In genomic region chr6:117130680-117131111, GRCm38 (mm10) we compare ENCODE assay signal across 10 mouse cellular contexts. TPM values are rescaled to one million over a fixed set of nuclear protein-coding genes. Genes with fewer than 3 reads are reported as not detected.
DNase-seq lines count a peak whose midpoint lies in the region; ATAC-seq lines count a peak whose summit lies in the region.
"Had no signal": no experiment of that assay in that cellular context is flagged by ENCODE, and none has a peak within 500 bp of the region (broad histone marks: within the 10 kb centered on the region; RNA-seq: fewer than 3 reads in every experiment).

No protein-coding gene starts in this region.

- no peak overlapping the region for H3K4me2 ChIP-seq in forebrain, embryonic 11.5 days (ENCODE audit: low read depth, low read length, severe bottlenecking)
- H3K4me2 ChIP-seq in hindbrain, embryonic 16.5 days (ENCODE audit: low read length): peak overlapping the region; percentile 38
- H3K4me2 ChIP-seq in midbrain, embryonic 15.5 days: peak overlapping the region; percentile 28; the same call in 1 of the 2 replicates
- H3K4me2 ChIP-seq: limb, embryonic 13.5 days had no signal

- WGBS in forebrain, embryonic 11.5 days: 48% methylated on average over 15 of the region's 15 CpGs
- 63% methylated on average over 15 of the region's 15 CpGs for WGBS in forebrain, embryonic 10.5 days
- WGBS in hindbrain, embryonic 16.5 days: 16% methylated on average over 15 of the region's 15 CpGs
- WGBS in midbrain, embryonic 15.5 days: 39% methylated on average over 15 of the region's 15 CpGs

- no peak overlapping the region for H3K4me3 ChIP-seq in forebrain, embryonic 11.5 days (ENCODE audit: low read depth, low read length)
- H3K4me3 ChIP-seq in forebrain, embryonic 10.5 days: no peak overlapping the region
- no peak overlapping the region for H3K4me3 ChIP-seq in hindbrain, embryonic 16.5 days (ENCODE audit: low read length)
- no peak overlapping the region for H3K4me3 ChIP-seq in midbrain, embryonic 15.5 days
- H3K4me3 ChIP-seq: limb, embryonic 13.5 days had no signal

- no peak for ATAC-seq in forebrain, embryonic 11.5 days (replicated peaks; ENCODE audit: low FRiP score)
- ATAC-seq in hindbrain, embryonic 16.5 days: peak; percentile 70; the same call in 1 of the 2 replicates
- no peak for ATAC-seq in midbrain, embryonic 15.5 days (replicated peaks)

- H3K27ac ChIP-seq in forebrain, embryonic 11.5 days (ENCODE audit: low read depth, low read length): no peak overlapping the region
- no peak overlapping the region for H3K27ac ChIP-seq in forebrain, embryonic 10.5 days
- H3K27ac ChIP-seq in hindbrain, embryonic 16.5 days (ENCODE audit: low read depth, low read length): no peak overlapping the region
- H3K27ac ChIP-seq in midbrain, embryonic 15.5 days: no peak overlapping the region
- H3K27ac ChIP-seq: limb, embryonic 13.5 days had no signal

- DNase-seq in forebrain, embryonic 11.5 days (ENCODE audit: low spot score): peak; percentile 43
- DNase-seq in forebrain, embryonic 10.5 days (ENCODE audit: extremely low spot score, low spot score): no peak
- peak; percentile 4 for DNase-seq in adrenal gland, postnatal 25 days
- no peak for DNase-seq in frontal cortex, postnatal 14 days (ENCODE audit: low spot score in 2 of 2)
- no peak for DNase-seq in layer of hippocampus, postnatal 14 days (ENCODE audit: low spot score in 2 of 2)
- DNase-seq in layer of hippocampus, adult 8-10 months (ENCODE audit: low spot score in 2 of 2): no peak
- DNase-seq: cerebellum, adult 11-12 months had no signal

- H3K9ac ChIP-seq in forebrain, embryonic 11.5 days (ENCODE audit: low read length): no peak overlapping the region
- no peak overlapping the region for H3K9ac ChIP-seq in hindbrain, embryonic 16.5 days (ENCODE audit: low read depth, low read length)
- H3K9ac ChIP-seq in midbrain, embryonic 15.5 days: no peak overlapping the region
- H3K9ac ChIP-seq: limb, embryonic 13.5 days had no signal

- H3K36me3 ChIP-seq in forebrain, embryonic 11.5 days (ENCODE audit: control insufficient read depth, insufficient read depth, low read length): no peaks in the 10 kb centered on the region
- H3K36me3 ChIP-seq in forebrain, embryonic 10.5 days (replicated peaks): no peaks in the 10 kb centered on the region
- no peaks in the 10 kb centered on the region for H3K36me3 ChIP-seq in hindbrain, embryonic 16.5 days (ENCODE audit: control insufficient read depth, insufficient read depth, low read length)
- no peaks in the 10 kb centered on the region for H3K36me3 ChIP-seq in midbrain, embryonic 15.5 days (replicated peaks)
- H3K36me3 ChIP-seq: limb, embryonic 13.5 days had no signal

- no peaks in the 10 kb centered on the region for H3K27me3 ChIP-seq in forebrain, embryonic 11.5 days (ENCODE audit: control insufficient read depth, insufficient read depth, low read length)
- H3K27me3 ChIP-seq in forebrain, embryonic 10.5 days (ENCODE audit: poor library complexity, severe bottlenecking): no peaks in the 10 kb centered on the region; the same call in 1 of the 2 replicates
- H3K27me3 ChIP-seq in hindbrain, embryonic 16.5 days (replicated peaks; ENCODE audit: control insufficient read depth, insufficient read depth, low read length): no peaks in the 10 kb centered on the region
- no peaks in the 10 kb centered on the region for H3K27me3 ChIP-seq in midbrain, embryonic 15.5 days (replicated peaks)
- H3K27me3 ChIP-seq: limb, embryonic 13.5 days had no signal

- no peaks in the 10 kb centered on the region for H3K4me1 ChIP-seq in forebrain, embryonic 11.5 days (replicated peaks; ENCODE audit: control insufficient read depth, insufficient read depth, low read length)
- H3K4me1 ChIP-seq in forebrain, embryonic 10.5 days: peaks cover 18% of the 10 kb centered on the region
- H3K4me1 ChIP-seq in hindbrain, embryonic 16.5 days (ENCODE audit: control insufficient read depth, insufficient read depth, low read depth, low read length): peaks cover 12% of the 10 kb centered on the region
- H3K4me1 ChIP-seq in midbrain, embryonic 15.5 days: peaks cover 9% of the 10 kb centered on the region

- no peaks in the 10 kb centered on the region for H3K9me3 ChIP-seq in forebrain, embryonic 11.5 days (ENCODE audit: control insufficient read depth, low read length)
- H3K9me3 ChIP-seq in forebrain, embryonic 10.5 days: no peaks in the 10 kb centered on the region
- H3K9me3 ChIP-seq in hindbrain, embryonic 16.5 days (ENCODE audit: control insufficient read depth, low read length): no peaks in the 10 kb centered on the region
- no peaks in the 10 kb centered on the region for H3K9me3 ChIP-seq in midbrain, embryonic 15.5 days

RNA-seq across cellular contexts. Expression of gene Cxcl12, which starts 37.6 kb away (rescaled TPM):
- 52.0 and 56.7 TPM in 2 replicates for polyA plus RNA-seq in forebrain, embryonic 11.5 days (2014; fragmentation: Nextera tagmentation; extraction: Ambion mirVana)
- 65.0 and 65.6 TPM in 2 replicates for polyA plus RNA-seq in forebrain, embryonic 10.5 days (2016; fragmentation: Nextera tagmentation; extraction: Ambion mirVana)
- 41.3 and 44.5 TPM in 2 replicates for total RNA-seq in adrenal gland, postnatal 25 days (2021)
- polyA plus RNA-seq in hindbrain, embryonic 16.5 days (2015; fragmentation: Nextera tagmentation; extraction: Ambion mirVana): 71.7 and 89.4 TPM in 2 replicates
- polyA plus RNA-seq in midbrain, embryonic 15.5 days (2015; fragmentation: Nextera tagmentation; extraction: Ambion mirVana): 63.8 and 78.5 TPM in 2 replicates
- total RNA-seq in layer of hippocampus, postnatal 14 days (2021): 10 to 100 TPM; 41.7 to 45.2 TPM
- total RNA-seq in layer of hippocampus, adult 8-10 months (2022): 10 to 100 TPM; 39.9 to 55.6 (median 46.7) TPM

Comparison
In these comparisons a context has a peak if more than half of its experiments do, and no peak if none do; other contexts are left out.
1. DNase-seq: peak in forebrain, embryonic 11.5 days (single experiment) and adrenal gland, postnatal 25 days (single experiment); none in forebrain, embryonic 10.5 days (single experiment), frontal cortex, postnatal 14 days (0 of 2), layer of hippocampus, postnatal 14 days (0 of 2) and layer of hippocampus, adult 8-10 months (0 of 2).